Mouse (Mus musculus): ENCODE results near the gene Mycl. TPM values are rescaled to one million over a fixed set of nuclear protein-coding genes. Genes with fewer than 3 reads are reported as not detected.
"Not testable (repeated sequence)": the region's sequence is repeated elsewhere in the genome, so short reads cannot be mapped to it uniquely, and the experiment has no call there.

Gene Mycl
- polyA plus RNA-seq, 1 experiment from 2014 or later: 28.6 TPM

DNA sequence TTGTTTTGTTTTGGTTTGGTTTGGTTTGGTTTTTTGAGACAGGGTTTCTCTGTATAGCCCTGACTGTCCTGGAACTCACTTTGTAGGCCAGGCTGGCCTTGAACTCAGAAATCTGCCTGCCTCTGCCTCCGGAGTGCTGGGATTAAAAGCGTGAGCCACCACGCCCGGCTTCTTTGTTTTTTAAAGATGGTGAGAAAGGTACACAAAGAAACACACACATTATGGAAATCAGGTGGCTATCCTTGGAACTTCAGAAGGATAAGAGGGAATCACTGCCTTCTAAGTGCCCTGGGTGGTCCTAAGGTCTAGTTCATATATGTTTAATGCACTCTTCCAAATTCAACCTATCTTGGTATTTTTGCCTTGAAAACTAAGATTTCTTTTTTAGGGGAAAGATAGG lies 17.0 kb downstream of the Mycl start:
- 91% methylated on average over 4 of the region's 4 CpGs for WGBS
- not testable (repeated sequence) for H3K27me3 ChIP-seq (ENCODE audit: low read depth, poor library complexity, severe bottlenecking); H3K27ac ChIP-seq; H3K36me3 ChIP-seq; H3K9me3 ChIP-seq (replicated peaks); DNase-seq (ENCODE audit: low spot score); H3K4me3 ChIP-seq
- peaks cover 27% of the 10 kb centered on the region for H3K4me1 ChIP-seq

DNA sequence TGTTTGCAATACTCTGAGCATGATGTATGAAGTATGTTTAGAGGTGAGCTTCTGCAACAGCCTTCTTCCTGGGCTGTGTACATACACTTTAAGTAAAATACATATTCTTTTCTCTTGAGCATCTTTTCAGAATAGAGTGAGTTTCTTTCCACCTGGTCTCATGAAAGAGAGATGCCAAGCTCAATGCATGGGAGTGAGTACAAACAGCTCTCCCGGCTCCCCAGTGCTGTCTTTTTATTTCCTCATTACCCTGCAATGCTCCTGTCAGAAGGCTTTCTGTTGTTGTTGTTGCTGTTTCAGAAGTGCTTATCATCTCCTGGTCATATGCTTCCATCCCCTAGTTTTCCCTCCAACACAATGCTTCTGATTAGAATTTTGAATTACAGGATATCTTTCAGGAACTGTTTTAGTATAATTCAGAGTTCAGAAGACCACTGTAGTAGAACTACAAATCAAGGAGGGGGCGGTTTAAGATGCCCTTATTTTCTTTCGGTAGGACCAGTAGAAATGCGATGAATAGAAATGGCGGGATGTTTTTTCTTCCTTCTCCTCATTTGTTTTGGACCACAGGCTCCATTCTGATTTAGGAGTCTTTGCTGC lies 18.0 kb downstream of the Mycl start:
- Histone ChIP-seq H3K9me3 (replicated peaks) (no peaks in the 10 kb centered on the region), H3K27ac (no peak overlapping the region), H3K4me1 (peaks cover 36% of the 10 kb centered on the region), H3K4me3 (no peak overlapping the region), H3K36me3 (peaks cover 2% of the 10 kb centered on the region), H3K27me3 (ENCODE audit: low read depth, poor library complexity, severe bottlenecking) (no peaks in the 10 kb centered on the region)
- DNase-seq (ENCODE audit: low spot score): no peak
- 72% methylated on average over 5 of the region's 5 CpGs for WGBS

DNA sequence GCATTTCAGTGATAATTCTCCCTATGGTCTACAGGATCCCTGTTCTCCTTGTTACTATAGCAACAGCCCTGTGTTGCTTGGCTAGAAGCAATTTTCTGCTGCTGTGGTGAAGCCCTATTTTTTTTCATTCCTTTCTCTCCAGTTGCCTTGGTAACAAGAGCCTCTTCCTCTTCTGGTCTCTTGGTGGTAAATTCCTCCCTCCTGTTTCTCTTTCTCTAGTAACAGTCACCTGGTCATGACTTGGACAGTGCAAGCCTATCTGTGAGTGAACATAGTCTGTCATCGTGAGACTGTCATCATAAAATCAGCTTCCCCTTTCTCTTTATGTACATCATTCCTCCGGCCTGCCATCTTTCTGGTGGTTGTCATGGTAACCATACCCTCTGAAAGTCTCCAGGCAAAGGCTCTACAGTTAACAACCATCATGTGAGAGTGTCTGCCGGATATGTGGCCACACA lies 18.5 kb downstream of the Mycl start:
- DNase-seq (ENCODE audit: low spot score): no peak
- Histone ChIP-seq H3K36me3 (peaks cover 7% of the 10 kb centered on the region), H3K27ac (no peak overlapping the region), H3K27me3 (ENCODE audit: low read depth, poor library complexity, severe bottlenecking) (no peaks in the 10 kb centered on the region), H3K4me3 (no peak overlapping the region), H3K4me1 (peaks cover 41% of the 10 kb centered on the region), H3K9me3 (replicated peaks) (no peaks in the 10 kb centered on the region)
- WGBS: 74% methylated on average over 3 of the region's 3 CpGs

DNA sequence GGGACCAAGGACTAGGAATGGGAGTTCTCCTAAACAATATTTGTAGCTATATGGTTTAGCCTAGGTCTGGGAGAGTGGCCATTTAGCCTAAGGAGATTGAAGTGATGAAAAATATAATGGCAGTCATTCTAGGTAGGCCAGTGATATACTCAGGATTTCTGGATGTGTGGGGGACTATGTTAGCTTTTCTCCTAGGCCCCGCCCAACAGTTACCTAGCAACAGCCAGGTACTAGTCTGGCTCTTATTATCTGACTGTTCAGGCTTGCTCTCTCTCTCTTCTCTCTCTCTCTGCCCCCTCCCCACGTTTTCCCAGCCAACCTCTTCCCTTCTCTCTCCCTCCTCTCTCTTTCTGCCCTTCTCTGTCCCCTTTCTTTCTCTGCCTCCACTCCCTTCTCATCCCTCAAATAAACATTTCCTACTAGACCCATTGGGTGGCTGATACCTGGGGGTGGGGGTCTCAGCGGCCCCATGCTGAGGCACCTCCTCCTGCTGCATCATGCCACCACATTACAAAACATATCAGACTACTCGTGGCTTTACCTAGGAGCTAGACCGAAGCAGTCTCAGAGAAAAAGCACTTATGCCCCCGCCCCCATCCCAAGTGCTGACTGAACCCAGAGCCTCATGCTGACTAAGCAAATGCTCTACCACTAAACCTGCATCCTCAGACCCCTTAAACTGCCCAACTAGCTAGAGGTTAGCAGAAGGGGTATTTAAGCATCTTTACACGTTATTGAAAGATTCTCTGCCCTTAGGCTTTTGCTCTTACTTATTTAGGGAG lies 19.2 kb downstream of the Mycl start:
- peaks cover 13% of the 10 kb centered on the region for H3K36me3 ChIP-seq
- no peak for DNase-seq (ENCODE audit: low spot score)
- no peaks in the 10 kb centered on the region for H3K9me3 ChIP-seq (replicated peaks)
- no peaks in the 10 kb centered on the region for H3K27me3 ChIP-seq (ENCODE audit: low read depth, poor library complexity, severe bottlenecking)
- no peak overlapping the region for H3K4me3 ChIP-seq
- H3K4me1 ChIP-seq: peaks cover 44% of the 10 kb centered on the region
- no peak overlapping the region for H3K27ac ChIP-seq
- 47% methylated on average over 7 of the region's 7 CpGs for WGBS

DNA sequence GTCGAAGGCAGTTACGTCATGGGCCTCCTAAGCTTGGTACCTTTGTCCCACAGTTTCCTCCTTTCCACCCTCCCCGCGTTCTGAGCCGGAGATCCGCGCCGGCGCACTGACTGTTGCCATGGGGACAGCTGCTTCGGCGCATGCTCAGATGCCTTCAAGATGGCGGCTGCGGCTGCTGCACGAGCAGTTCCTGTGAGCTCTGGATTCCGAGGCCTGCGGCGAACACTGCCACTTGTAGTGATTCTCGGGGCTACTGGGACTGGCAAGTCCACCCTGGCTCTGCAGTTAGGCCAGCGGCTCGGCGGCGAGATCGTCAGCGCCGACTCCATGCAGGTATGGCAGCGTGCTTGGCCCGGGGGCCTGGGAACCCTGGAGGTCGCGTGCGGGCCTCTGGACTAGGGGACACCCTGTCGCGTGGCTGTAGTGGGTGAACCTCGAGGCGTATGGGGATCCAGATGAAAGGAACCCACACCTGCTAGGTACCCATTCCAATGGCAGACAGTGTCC lies 21.1 kb downstream of the Mycl start, which contains the start of gene Trit1:
Gene Trit1 (plus strand): TSS at position 147 of the 507 bp plus-strand sequence.
- WGBS: 0% methylated on average over 34 of the region's 34 CpGs
- H3K27ac ChIP-seq: peak within 1 kb of the TSS; percentile 94
- peak; percentile 98 for DNase-seq (ENCODE audit: low spot score)
- H3K36me3 ChIP-seq: peaks cover 28% of the 10 kb centered on the region
- H3K4me1 ChIP-seq: peaks cover 44% of the 10 kb centered on the region
- no peaks in the 10 kb centered on the region for H3K27me3 ChIP-seq (ENCODE audit: low read depth, poor library complexity, severe bottlenecking)
- H3K4me3 ChIP-seq: peak within 1 kb of the TSS; percentile 86
- no peaks in the 10 kb centered on the region for H3K9me3 ChIP-seq (replicated peaks)

DNA sequence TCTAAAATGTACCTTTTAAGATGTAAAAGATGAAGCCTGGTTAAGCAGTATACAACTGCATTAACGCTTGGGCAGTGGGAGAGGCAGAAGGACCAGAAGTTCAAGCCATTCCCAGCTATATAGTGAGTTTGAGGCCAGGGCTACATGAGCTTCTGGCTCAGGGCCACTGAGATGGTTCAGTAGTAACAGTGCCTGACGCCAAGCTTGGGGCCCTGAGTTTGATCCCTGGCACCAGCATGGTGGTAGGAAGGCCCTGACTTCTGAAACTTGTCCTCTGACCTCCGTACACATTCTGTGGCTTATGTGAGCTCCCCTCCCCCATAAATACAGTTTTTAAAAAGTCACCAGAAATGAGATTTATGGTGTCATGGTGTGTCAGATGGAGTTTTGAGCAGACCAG lies 26.1 kb downstream of the Mycl start:
- no peaks in the 10 kb centered on the region for H3K27me3 ChIP-seq (ENCODE audit: low read depth, poor library complexity, severe bottlenecking)
- no peak for DNase-seq (ENCODE audit: low spot score)
- no peak overlapping the region for H3K27ac ChIP-seq
- no peaks in the 10 kb centered on the region for H3K9me3 ChIP-seq (replicated peaks)
- H3K4me3 ChIP-seq: no peak overlapping the region
- H3K4me1 ChIP-seq: peaks cover 23% of the 10 kb centered on the region
- 92% methylated on average over 3 of the region's 3 CpGs for WGBS
- peaks cover 64% of the 10 kb centered on the region for H3K36me3 ChIP-seq

DNA sequence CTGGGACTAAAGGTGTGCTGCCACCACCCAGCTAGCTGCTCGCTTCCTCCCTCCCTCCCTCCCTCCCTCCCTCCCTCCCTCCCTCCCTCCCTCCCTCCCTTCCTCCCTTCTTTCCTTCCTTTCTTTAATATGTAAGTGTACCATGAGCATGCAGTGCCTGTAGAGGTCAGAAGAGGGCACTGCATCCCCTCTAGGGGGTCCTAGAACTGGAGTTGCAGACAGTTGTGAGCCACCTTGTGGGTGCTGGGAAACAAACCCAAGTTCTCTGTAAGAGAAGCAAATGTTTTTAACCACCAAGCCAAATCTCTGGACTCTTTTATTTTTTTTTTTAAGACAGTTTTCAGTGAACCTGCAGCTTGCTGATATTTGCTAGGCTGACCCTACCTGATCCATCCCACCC lies 27.4 kb downstream of the Mycl start:
- no peak for DNase-seq (ENCODE audit: low spot score)
- H3K4me3 ChIP-seq: no peak overlapping the region
- 80% methylated on average over 1 of the region's 1 CpGs for WGBS
- peaks cover 13% of the 10 kb centered on the region for H3K4me1 ChIP-seq
- H3K9me3 ChIP-seq (replicated peaks): no peaks in the 10 kb centered on the region
- H3K27me3 ChIP-seq (ENCODE audit: low read depth, poor library complexity, severe bottlenecking): no peaks in the 10 kb centered on the region
- no peak overlapping the region for H3K27ac ChIP-seq
- peaks cover 77% of the 10 kb centered on the region for H3K36me3 ChIP-seq

DNA sequence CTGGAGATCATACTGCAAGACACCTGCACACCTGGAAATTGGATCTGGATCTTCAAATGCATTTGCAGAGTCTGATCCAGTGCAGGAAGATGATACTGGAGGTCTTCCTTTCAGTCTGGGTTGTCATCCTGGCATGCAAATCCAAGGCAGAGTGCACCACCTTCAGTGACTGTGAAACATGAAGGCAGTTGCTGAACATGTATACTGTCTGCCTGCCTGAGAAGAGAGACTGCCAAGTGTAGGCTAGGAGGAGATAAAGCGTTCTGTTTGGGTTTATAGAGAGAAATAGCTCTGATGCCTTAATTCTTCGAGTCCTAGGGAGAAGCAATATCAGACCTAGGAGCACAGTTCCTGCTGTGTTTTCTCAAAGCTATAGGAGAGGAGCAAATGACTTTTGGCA lies 30.0 kb downstream of the Mycl start:
- WGBS: 93% methylated on average over 2 of the region's 2 CpGs
- no peaks in the 10 kb centered on the region for H3K9me3 ChIP-seq (replicated peaks)
- no peaks in the 10 kb centered on the region for H3K27me3 ChIP-seq (ENCODE audit: low read depth, poor library complexity, severe bottlenecking)
- no peak for DNase-seq (ENCODE audit: low spot score)
- H3K36me3 ChIP-seq: peaks cover 82% of the 10 kb centered on the region
- no peak overlapping the region for H3K27ac ChIP-seq
- H3K4me1 ChIP-seq: no peaks in the 10 kb centered on the region
- H3K4me3 ChIP-seq: no peak overlapping the region

DNA sequence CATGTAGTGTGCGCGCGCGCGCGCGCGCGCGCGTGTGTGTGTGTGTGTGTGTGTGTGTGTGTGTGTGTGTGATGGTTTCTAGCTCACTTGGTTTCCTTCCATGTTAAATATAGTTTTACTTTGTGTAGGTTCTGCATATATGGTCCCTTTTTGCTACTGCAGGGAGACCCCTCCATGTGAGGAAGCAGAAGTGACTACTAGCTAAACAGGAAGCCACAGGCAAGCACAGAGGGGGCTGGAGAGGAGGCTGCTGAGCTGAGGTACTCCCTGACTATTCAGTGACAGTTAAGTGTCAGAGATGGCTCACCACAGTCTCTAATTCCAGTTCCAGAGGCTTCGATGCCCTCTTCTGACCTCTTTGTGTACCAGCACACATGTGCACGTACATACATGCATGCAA lies 30.7 kb downstream of the Mycl start:
- no peak for DNase-seq (ENCODE audit: low spot score)
- 98% methylated on average over 13 of the region's 13 CpGs for WGBS
- H3K36me3 ChIP-seq: peaks cover 83% of the 10 kb centered on the region
- no peak overlapping the region for H3K27ac ChIP-seq
- H3K4me3 ChIP-seq: no peak overlapping the region
- no peaks in the 10 kb centered on the region for H3K27me3 ChIP-seq (ENCODE audit: low read depth, poor library complexity, severe bottlenecking)
- H3K4me1 ChIP-seq: no peaks in the 10 kb centered on the region
- H3K9me3 ChIP-seq (replicated peaks): no peaks in the 10 kb centered on the region

DNA sequence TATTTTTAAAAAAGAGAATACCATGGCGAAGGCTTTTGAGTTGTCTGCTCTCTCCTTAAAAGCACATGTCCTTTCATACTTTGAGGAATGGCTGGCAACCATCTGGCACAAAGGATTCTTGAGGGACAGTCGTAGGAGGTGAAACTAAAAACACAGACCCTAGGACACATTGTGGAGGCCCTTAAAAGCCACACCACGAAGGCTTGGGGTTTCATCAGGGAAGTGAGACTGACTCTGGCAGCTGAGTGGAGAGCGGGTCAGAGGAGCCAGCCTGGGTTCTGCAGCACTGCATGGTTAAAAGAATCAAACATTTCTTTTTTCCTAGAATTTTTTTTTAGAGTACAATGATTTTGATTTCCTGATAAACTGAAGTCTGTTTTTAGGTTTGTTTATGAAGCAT lies 31.1 kb downstream of the Mycl start:
- Histone ChIP-seq H3K36me3 (peaks cover 83% of the 10 kb centered on the region), H3K27ac (no peak overlapping the region), H3K4me1 (no peaks in the 10 kb centered on the region), H3K27me3 (ENCODE audit: low read depth, poor library complexity, severe bottlenecking) (no peaks in the 10 kb centered on the region), H3K4me3 (no peak overlapping the region), H3K9me3 (replicated peaks) (no peaks in the 10 kb centered on the region)
- 88% methylated on average over 4 of the region's 4 CpGs for WGBS
- no peak for DNase-seq (ENCODE audit: low spot score)

DNA sequence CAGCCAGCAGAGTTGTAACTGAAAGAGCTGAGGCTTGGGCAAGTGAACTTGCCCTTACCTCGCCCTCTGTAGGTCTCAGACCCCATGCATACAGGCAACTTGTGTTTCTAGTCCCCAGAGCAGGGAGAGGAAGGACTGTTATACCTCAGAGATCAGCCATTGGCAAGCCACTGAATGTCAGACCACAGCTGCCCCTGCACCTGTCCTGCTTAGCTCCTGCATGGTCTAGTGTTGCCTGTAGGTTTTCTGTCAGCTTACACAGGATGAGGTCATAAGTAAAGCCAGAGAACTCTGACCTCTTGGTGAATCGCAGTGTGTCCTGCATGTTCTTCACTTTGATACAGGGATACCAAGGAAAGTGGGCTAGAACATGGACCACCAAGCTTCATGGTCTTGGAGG lies 39.4 kb downstream of the Mycl start:
- Histone ChIP-seq H3K9me3 (replicated peaks) (no peaks in the 10 kb centered on the region), H3K27ac (no peak overlapping the region), H3K36me3 (peaks cover 77% of the 10 kb centered on the region), H3K4me3 (no peak overlapping the region), H3K27me3 (ENCODE audit: low read depth, poor library complexity, severe bottlenecking) (no peaks in the 10 kb centered on the region), H3K4me1 (no peaks in the 10 kb centered on the region)
- WGBS: 92% methylated on average over 2 of the region's 2 CpGs
- DNase-seq (ENCODE audit: low spot score): no peak

DNA sequence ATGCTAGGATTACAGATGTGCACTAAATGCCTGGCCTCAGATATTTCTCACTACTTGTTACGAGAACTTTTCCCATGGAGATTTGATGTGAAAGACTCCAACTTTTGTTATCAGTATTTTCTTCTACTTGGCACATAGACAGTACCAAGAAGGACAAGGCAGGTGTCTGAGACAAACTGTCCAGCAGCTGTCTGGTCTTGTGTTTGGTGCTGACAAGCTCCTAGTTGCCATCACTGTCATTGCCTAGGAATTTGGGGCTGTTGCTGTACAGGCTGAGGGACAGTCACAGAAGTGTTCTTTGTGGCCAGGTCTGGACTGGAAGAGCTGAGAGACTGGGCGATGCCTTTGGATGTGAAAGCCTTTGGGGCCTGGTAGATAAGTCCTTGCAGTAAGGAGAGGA lies 40.2 kb downstream of the Mycl start:
- 93% methylated on average over 2 of the region's 2 CpGs for WGBS

DNA sequence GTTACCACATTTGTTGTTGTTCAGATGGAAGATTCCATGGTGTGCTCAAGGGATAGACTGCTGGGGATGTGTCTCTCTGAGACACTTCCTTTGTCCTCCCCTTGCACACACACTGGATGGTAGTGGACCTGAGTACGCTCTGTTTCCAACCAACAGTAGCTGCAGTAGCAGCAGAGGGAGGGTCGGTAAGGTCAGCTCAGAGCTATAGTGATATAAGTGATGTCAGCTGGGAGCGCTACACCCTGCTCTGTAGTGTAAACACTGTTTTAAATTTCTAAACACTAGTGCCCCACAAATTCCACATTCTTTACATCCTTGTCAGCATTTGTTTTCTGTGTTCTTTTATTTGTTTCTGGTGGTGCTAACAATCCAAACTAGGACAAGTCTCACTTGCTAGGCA lies 41.3 kb downstream of the Mycl start:
- Histone ChIP-seq H3K4me3 (no peak overlapping the region), H3K9me3 (replicated peaks) (no peaks in the 10 kb centered on the region), H3K27ac (no peak overlapping the region), H3K4me1 (no peaks in the 10 kb centered on the region), H3K36me3 (peaks cover 75% of the 10 kb centered on the region), H3K27me3 (ENCODE audit: low read depth, poor library complexity, severe bottlenecking) (no peaks in the 10 kb centered on the region)
- DNase-seq (ENCODE audit: low spot score): no peak
- WGBS: 78% methylated on average over 3 of the region's 3 CpGs

More for the DNA sequence above, 40.2 kb downstream of the Mycl start:
- Histone ChIP-seq H3K4me3 (no peak overlapping the region), H3K36me3 (peaks cover 77% of the 10 kb centered on the region), H3K9me3 (replicated peaks) (no peaks in the 10 kb centered on the region), H3K27me3 (ENCODE audit: low read depth, poor library complexity, severe bottlenecking) (no peaks in the 10 kb centered on the region), H3K27ac (no peak overlapping the region), H3K4me1 (no peaks in the 10 kb centered on the region)
- no peak for DNase-seq (ENCODE audit: low spot score)

All from limb, embryonic 10.5 days (tissue).